Mouse (Mus musculus): ENCODE data around the gene Tmem119. TPM values are rescaled to one million over a fixed set of nuclear protein-coding genes. Genes with fewer than 3 reads are reported as not detected.
"Not testable (repeated sequence)": the region's sequence is repeated elsewhere in the genome, so short reads cannot be mapped to it uniquely, and the experiment has no call there.

The Tmem119 gene
- polyA plus RNA-seq, 1 experiment from 2014 or later, result 50.8 TPM

- ATAC-seq (replicated peaks; ENCODE audit: insufficient number of reproducible peaks, low FRiP score, low TSS enrichment, low read depth) (no peak), DNase-seq (ENCODE audit: low spot score) (no peak)
- Histone ChIP-seq H3K36me3 (replicated peaks; ENCODE audit: control insufficient read depth, insufficient read depth, low read depth, low read length) (no peaks in the 10 kb centered on the region), H3K4me1 (ENCODE audit: control insufficient read depth, insufficient read depth, low read length) (no peaks in the 10 kb centered on the region), H3K4me3 (ENCODE audit: low read depth, low read length) (no peak overlapping the region), H3K9me3 (replicated peaks; ENCODE audit: control insufficient read depth, low read length) (no peaks in the 10 kb centered on the region), H3K27ac (replicated peaks; ENCODE audit: low read depth, low read length) (no peak overlapping the region), H3K27me3 (ENCODE audit: control insufficient read depth, insufficient read depth, low read length) (no peaks in the 10 kb centered on the region), H3K9ac (replicated peaks; ENCODE audit: low read length) (no peak overlapping the region), H3K4me2 (ENCODE audit: low read depth, low read length) (no peak overlapping the region)
- 49% methylated on average over 11 of the region's 11 CpGs for WGBS
These were observed 14.7 kb upstream of the Tmem119 start for GRCm38 (mm10) chr5:113815041-113815389.

- Histone ChIP-seq H3K4me3 (ENCODE audit: low read depth, low read length) (no peak overlapping the region), H3K4me1 (ENCODE audit: control insufficient read depth, insufficient read depth, low read length) (no peaks in the 10 kb centered on the region), H3K36me3 (replicated peaks; ENCODE audit: control insufficient read depth, insufficient read depth, low read depth, low read length) (no peaks in the 10 kb centered on the region), H3K27me3 (ENCODE audit: control insufficient read depth, insufficient read depth, low read length) (no peaks in the 10 kb centered on the region), H3K9ac (replicated peaks; ENCODE audit: low read length) (no peak overlapping the region), H3K4me2 (ENCODE audit: low read depth, low read length) (no peak overlapping the region), H3K9me3 (replicated peaks; ENCODE audit: control insufficient read depth, low read length) (no peaks in the 10 kb centered on the region), H3K27ac (replicated peaks; ENCODE audit: low read depth, low read length) (no peak overlapping the region)
- 32% methylated on average over 27 of the region's 27 CpGs for WGBS
- DNase-seq (ENCODE audit: low spot score) (no peak), ATAC-seq (replicated peaks; ENCODE audit: insufficient number of reproducible peaks, low FRiP score, low TSS enrichment, low read depth) (no peak)
These were observed 14.1 kb upstream of the Tmem119 start for GRCm38 (mm10) chr5:113814111-113815040.

GRCm38 (mm10) chr5:113813608-113814007, 13.3 kb upstream of the Tmem119 start:
- Histone ChIP-seq H3K4me2 (ENCODE audit: low read depth, low read length) (no peak overlapping the region), H3K9me3 (replicated peaks; ENCODE audit: control insufficient read depth, low read length) (no peaks in the 10 kb centered on the region), H3K27me3 (ENCODE audit: control insufficient read depth, insufficient read depth, low read length) (no peaks in the 10 kb centered on the region), H3K4me3 (ENCODE audit: low read depth, low read length) (no peak overlapping the region), H3K4me1 (ENCODE audit: control insufficient read depth, insufficient read depth, low read length) (no peaks in the 10 kb centered on the region), H3K9ac (replicated peaks; ENCODE audit: low read length) (no peak overlapping the region), H3K36me3 (replicated peaks; ENCODE audit: control insufficient read depth, insufficient read depth, low read depth, low read length) (no peaks in the 10 kb centered on the region), H3K27ac (replicated peaks; ENCODE audit: low read depth, low read length) (no peak overlapping the region)
- DNase-seq (ENCODE audit: low spot score), result no peak
- no peak for ATAC-seq (replicated peaks; ENCODE audit: insufficient number of reproducible peaks, low FRiP score, low TSS enrichment, low read depth)
- 26% methylated on average over 9 of the region's 9 CpGs for WGBS

GRCm38 (mm10) chr5:113812638-113813037, 12.3 kb upstream of the Tmem119 start:
- Histone ChIP-seq H3K4me1 (ENCODE audit: control insufficient read depth, insufficient read depth, low read length) (peaks cover 3% of the 10 kb centered on the region), H3K36me3 (replicated peaks; ENCODE audit: control insufficient read depth, insufficient read depth, low read depth, low read length) (no peaks in the 10 kb centered on the region), H3K27ac (replicated peaks; ENCODE audit: low read depth, low read length) (no peak overlapping the region), H3K4me2 (ENCODE audit: low read depth, low read length) (no peak overlapping the region), H3K9ac (replicated peaks; ENCODE audit: low read length) (no peak overlapping the region), H3K9me3 (replicated peaks; ENCODE audit: control insufficient read depth, low read length) (no peaks in the 10 kb centered on the region), H3K27me3 (ENCODE audit: control insufficient read depth, insufficient read depth, low read length) (no peaks in the 10 kb centered on the region), H3K4me3 (ENCODE audit: low read depth, low read length) (no peak overlapping the region)
- 98% methylated on average over 2 of the region's 2 CpGs for WGBS
- DNase-seq (ENCODE audit: low spot score) (no peak), ATAC-seq (replicated peaks; ENCODE audit: insufficient number of reproducible peaks, low FRiP score, low TSS enrichment, low read depth) (no peak)

- not testable (repeated sequence) for H3K27ac ChIP-seq (replicated peaks; ENCODE audit: low read depth, low read length); H3K4me1 ChIP-seq (ENCODE audit: control insufficient read depth, insufficient read depth, low read length); DNase-seq (ENCODE audit: low spot score); H3K9me3 ChIP-seq (replicated peaks; ENCODE audit: control insufficient read depth, low read length); H3K4me2 ChIP-seq (ENCODE audit: low read depth, low read length); H3K9ac ChIP-seq (replicated peaks; ENCODE audit: low read length); H3K36me3 ChIP-seq (replicated peaks; ENCODE audit: control insufficient read depth, insufficient read depth, low read depth, low read length); H3K4me3 ChIP-seq (ENCODE audit: low read depth, low read length); H3K27me3 ChIP-seq (ENCODE audit: control insufficient read depth, insufficient read depth, low read length); ATAC-seq (replicated peaks; ENCODE audit: insufficient number of reproducible peaks, low FRiP score, low TSS enrichment, low read depth)
- 20% methylated on average over 11 of the region's 12 CpGs for WGBS
These were observed 11.6 kb upstream of the Tmem119 start for GRCm38 (mm10) chr5:113811824-113812420.

GRCm38 (mm10) chr5:113810111-113810510, 9.8 kb upstream of the Tmem119 start:
- Histone ChIP-seq H3K27ac (replicated peaks; ENCODE audit: low read depth, low read length) (no peak overlapping the region), H3K27me3 (ENCODE audit: control insufficient read depth, insufficient read depth, low read length) (no peaks in the 10 kb centered on the region), H3K4me1 (ENCODE audit: control insufficient read depth, insufficient read depth, low read length) (peaks cover 4% of the 10 kb centered on the region), H3K4me2 (ENCODE audit: low read depth, low read length) (no peak overlapping the region), H3K4me3 (ENCODE audit: low read depth, low read length) (no peak overlapping the region), H3K9me3 (replicated peaks; ENCODE audit: control insufficient read depth, low read length) (no peaks in the 10 kb centered on the region), H3K36me3 (replicated peaks; ENCODE audit: control insufficient read depth, insufficient read depth, low read depth, low read length) (no peaks in the 10 kb centered on the region), H3K9ac (replicated peaks; ENCODE audit: low read length) (no peak overlapping the region)
- 95% methylated on average over 4 of the region's 4 CpGs for WGBS
- ATAC-seq (replicated peaks; ENCODE audit: insufficient number of reproducible peaks, low FRiP score, low TSS enrichment, low read depth) (no peak), DNase-seq (ENCODE audit: low spot score) (no peak)

- DNase-seq (ENCODE audit: low spot score) (peak; percentile 76), ATAC-seq (replicated peaks; ENCODE audit: insufficient number of reproducible peaks, low FRiP score, low TSS enrichment, low read depth) (0 out of 2 replicates have a peak, but pooled peaks have one; percentile 8)
- Histone ChIP-seq H3K9ac (replicated peaks; ENCODE audit: low read length) (no peak overlapping the region; the same call in 1 of the 2 replicates), H3K27ac (replicated peaks; ENCODE audit: low read depth, low read length) (peak overlapping the region; percentile 48; the same call in 1 of the 2 replicates), H3K9me3 (replicated peaks; ENCODE audit: control insufficient read depth, low read length) (no peaks in the 10 kb centered on the region), H3K4me1 (ENCODE audit: control insufficient read depth, insufficient read depth, low read length) (peaks cover 4% of the 10 kb centered on the region), H3K4me3 (ENCODE audit: low read depth, low read length) (no peak overlapping the region), H3K36me3 (replicated peaks; ENCODE audit: control insufficient read depth, insufficient read depth, low read depth, low read length) (no peaks in the 10 kb centered on the region), H3K4me2 (ENCODE audit: low read depth, low read length) (peak overlapping the region; percentile 10; the same call in 1 of the 2 replicates), H3K27me3 (ENCODE audit: control insufficient read depth, insufficient read depth, low read length) (no peaks in the 10 kb centered on the region)
- WGBS, result 5% methylated on average over 2 of the region's 2 CpGs
These were observed 7.9 kb upstream of the Tmem119 start for GRCm38 (mm10) chr5:113808177-113808576.

- H3K36me3 ChIP-seq (replicated peaks; ENCODE audit: control insufficient read depth, insufficient read depth, low read depth, low read length), result no peaks in the 10 kb centered on the region
- peak overlapping the region; percentile 48; the same call in 1 of the 2 replicates for H3K27ac ChIP-seq (replicated peaks; ENCODE audit: low read depth, low read length)
- H3K9me3 ChIP-seq (replicated peaks; ENCODE audit: control insufficient read depth, low read length), result no peaks in the 10 kb centered on the region
- DNase-seq (ENCODE audit: low spot score) (no peak), ATAC-seq (replicated peaks; ENCODE audit: insufficient number of reproducible peaks, low FRiP score, low TSS enrichment, low read depth) (no peak)
- H3K9ac ChIP-seq (replicated peaks; ENCODE audit: low read length), result no peak overlapping the region
- no peak overlapping the region for H3K4me3 ChIP-seq (ENCODE audit: low read depth, low read length)
- H3K4me2 ChIP-seq (ENCODE audit: low read depth, low read length), result no peak overlapping the region
- no peaks in the 10 kb centered on the region for H3K27me3 ChIP-seq (ENCODE audit: control insufficient read depth, insufficient read depth, low read length)
- H3K4me1 ChIP-seq (ENCODE audit: control insufficient read depth, insufficient read depth, low read length), result peaks cover 4% of the 10 kb centered on the region
- WGBS, result 12% methylated on average over 9 of the region's 9 CpGs
These were observed 7.4 kb upstream of the Tmem119 start for GRCm38 (mm10) chr5:113807712-113808111.

Measured in embryonic facial prominence, embryonic 11.5 days (tissue).